ENCODE assay signal across 8 mouse cellular contexts in the genomic region with DNA sequence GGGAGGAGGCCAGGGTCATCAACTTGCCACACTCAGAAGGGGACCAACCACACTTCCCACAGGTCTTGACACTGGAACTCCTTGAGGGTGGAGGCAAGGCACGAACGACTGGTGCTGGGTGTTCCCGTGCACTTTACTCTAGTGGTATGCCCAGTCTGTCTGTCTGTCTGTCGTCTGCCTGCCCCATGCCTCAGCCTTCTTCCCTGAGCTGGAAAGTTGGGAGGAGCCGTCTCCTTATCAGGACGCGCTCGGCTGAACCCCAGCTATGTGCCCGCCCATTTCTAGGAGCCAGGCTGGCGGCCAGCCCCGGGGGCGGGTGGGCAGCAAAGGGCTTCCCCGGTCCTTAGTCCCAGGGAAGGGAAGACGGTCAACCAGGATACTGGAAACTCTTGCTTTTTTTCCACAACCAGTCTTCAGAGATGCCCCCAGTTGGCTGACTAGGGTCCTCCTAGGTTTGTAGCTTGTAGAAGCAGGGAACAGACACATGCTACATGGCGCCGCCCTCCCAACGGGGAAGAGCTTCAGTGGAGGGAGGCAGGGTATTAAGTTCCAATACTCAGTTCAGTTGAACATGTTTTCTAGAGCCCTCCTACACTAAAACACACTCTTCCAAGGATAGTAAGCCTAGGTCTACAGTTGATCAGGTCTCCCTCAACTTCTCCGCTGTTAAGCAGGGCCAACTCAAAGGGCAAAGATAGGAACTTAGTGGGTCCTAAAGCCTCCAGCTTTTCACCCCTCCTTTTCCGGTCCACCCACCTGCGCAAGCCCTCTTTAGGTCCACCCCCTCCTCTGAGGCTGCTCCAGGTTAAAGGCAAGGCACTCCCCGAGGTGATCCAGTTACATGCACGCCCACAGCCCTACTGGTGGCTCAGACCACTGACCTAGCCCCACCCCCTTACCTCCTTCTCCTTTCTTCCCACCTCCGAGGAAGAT. TPM values are rescaled to one million over a fixed set of nuclear protein-coding genes. Genes with fewer than 3 reads are reported as not detected.
DNase-seq lines count a peak whose midpoint lies in the region; ATAC-seq and TF ChIP-seq lines count a peak whose summit lies in the region.

No protein-coding gene starts in this region.

- H3K9ac ChIP-seq in intestine, embryonic 14.5 days (ENCODE audit: low read length) = peak overlapping the region; percentile 95
- H3K9ac ChIP-seq in liver, embryonic 16.5 days (ENCODE audit: low read depth, low read length) = peak overlapping the region; percentile 53

- peak overlapping the region; percentile 88 for H3K4me3 ChIP-seq in E14TG2a.4 (replicated peaks; ENCODE audit: low read length)
- H3K4me3 ChIP-seq in intestine, embryonic 14.5 days (ENCODE audit: low read depth, low read length) = peak overlapping the region; percentile 71
- H3K4me3 ChIP-seq in liver, embryonic 16.5 days (ENCODE audit: low read depth, low read length) = peak overlapping the region; percentile 69

- WGBS in intestine, embryonic 14.5 days = 3% methylated on average over 23 of the region's 23 CpGs
- WGBS in liver, embryonic 16.5 days (ENCODE audit: insufficient replicate concordance) = 3% methylated on average over 23 of the region's 23 CpGs

- H3K9me3 ChIP-seq in E14TG2a.4 (ENCODE audit: low read length) = no peaks in the 10 kb centered on the region
- H3K9me3 ChIP-seq in intestine, embryonic 14.5 days (ENCODE audit: control insufficient read depth, low read length) = no peaks in the 10 kb centered on the region
- H3K9me3 ChIP-seq in liver, embryonic 16.5 days (replicated peaks; ENCODE audit: control insufficient read depth, low read length) = no peaks in the 10 kb centered on the region

- H3K27ac ChIP-seq in intestine, embryonic 14.5 days (ENCODE audit: low read depth) = peak overlapping the region; percentile 96
- H3K27ac ChIP-seq in liver, embryonic 16.5 days (ENCODE audit: low read length) = peak overlapping the region; percentile 74

- H3K27me3 ChIP-seq in E14TG2a.4 (ENCODE audit: insufficient read depth, low read length) = peaks cover 20% of the 10 kb centered on the region
- no peaks in the 10 kb centered on the region for H3K27me3 ChIP-seq in intestine, embryonic 14.5 days (replicated peaks; ENCODE audit: control insufficient read depth, insufficient read depth, low read length)
- peaks cover 48% of the 10 kb centered on the region for H3K27me3 ChIP-seq in liver, embryonic 16.5 days (ENCODE audit: control insufficient read depth, insufficient read depth, low read depth, low read length)

- peaks cover 70% of the 10 kb centered on the region for H3K4me1 ChIP-seq in E14TG2a.4 (replicated peaks; ENCODE audit: low read depth, low read length)
- H3K4me1 ChIP-seq in intestine, embryonic 14.5 days (replicated peaks; ENCODE audit: control insufficient read depth, insufficient read depth, low read length) = peaks cover 45% of the 10 kb centered on the region
- peaks cover 61% of the 10 kb centered on the region for H3K4me1 ChIP-seq in liver, embryonic 16.5 days (ENCODE audit: control insufficient read depth, low read depth, low read length)

- TF ChIP-seq CTCF in E14TG2a.4 (conservative IDR thresholded peaks at IDR 0.05; ENCODE audit: low read length) = no peak

- H3K36me3 ChIP-seq in E14TG2a.4 (ENCODE audit: insufficient read depth, low read length) = peaks cover 13% of the 10 kb centered on the region
- peaks cover 10% of the 10 kb centered on the region; the same call in 1 of the 2 replicates for H3K36me3 ChIP-seq in intestine, embryonic 14.5 days (ENCODE audit: control insufficient read depth, insufficient read depth, low read length)
- H3K36me3 ChIP-seq in liver, embryonic 16.5 days (ENCODE audit: control insufficient read depth, insufficient read depth) = no peaks in the 10 kb centered on the region

- DNase-seq in adrenal gland, postnatal 36 days = peak; percentile 76 to 79
- peak; percentile 89 for DNase-seq in forelimb bud, embryonic 11.5 days (ENCODE audit: low read depth, low spot score)
- peak; percentile 83 for DNase-seq in intestine, embryonic 14.5 days (ENCODE audit: low spot score)
- peak; percentile 72 for DNase-seq in ovary, postnatal 36 days (ENCODE audit: low spot score)
- DNase-seq in layer of hippocampus, adult 11-12 months (ENCODE audit: low spot score) = no peak
- DNase-seq in frontal cortex, postnatal 25 days (ENCODE audit: low spot score in 2 of 2) = no peak

- peak overlapping the region; percentile 92 for H3K4me2 ChIP-seq in intestine, embryonic 14.5 days (ENCODE audit: low read length)
- H3K4me2 ChIP-seq in liver, embryonic 16.5 days (ENCODE audit: low read depth, low read length) = peak overlapping the region; percentile 99

- peak; percentile 63 for ATAC-seq in intestine, embryonic 14.5 days (replicated peaks; ENCODE audit: low FRiP score, low TSS enrichment, low read depth)
- ATAC-seq in liver, embryonic 16.5 days (ENCODE audit: low read depth) = peak; percentile 38

RNA-seq across cellular contexts. Expression of gene Smad6, which starts 3.7 kb away (rescaled TPM):
- 10 to 100 TPM in 1 of 2 experiments, 1 to 10 TPM in 1; 6.3 to 12.7 TPM for total RNA-seq in adrenal gland, postnatal 36 days (2021)
- polyA plus RNA-seq in intestine, embryonic 14.5 days (2014; fragmentation: Nextera tagmentation; extraction: Ambion mirVana) = 8.5 and 9.3 TPM in 2 replicates
- 1.3 and 1.9 TPM in 2 replicates for polyA plus RNA-seq in liver, embryonic 16.5 days (2015; fragmentation: Nextera tagmentation; extraction: Ambion mirVana)

Comparison
In these comparisons a context has a peak if more than half of its experiments do, and no peak if none do; other contexts are left out.
1. DNase-seq: peak in adrenal gland, postnatal 36 days (2 of 2), forelimb bud, embryonic 11.5 days (single experiment), intestine, embryonic 14.5 days (single experiment) and ovary, postnatal 36 days (single experiment); none in layer of hippocampus, adult 11-12 months (single experiment) and frontal cortex, postnatal 25 days (0 of 2).
2. Peak in every context shown above with its lines, with median percentiles within 50 percentile points of each other: H3K4me3 ChIP-seq.